Mouse (Mus musculus) brain, embryonic 14.5 days (tissue): ENCODE measurements at regions not wholly inside any gene's neighbourhood (a gene's known extent, or its start where the extent isn't known, plus 50 kb on each side); places are given as distances from the start of the nearest gene placed in this dataset.
"Not testable (repeated sequence)": the region's sequence is repeated elsewhere in the genome, so short reads cannot be mapped to it uniquely, and the experiment has no call there.

ENCODE experiments used
- DNase-seq: peaks from one replicate; pipeline ENCODE4 v3.0.0-alpha.2; 2011; ENCODE audit warnings: low read depth
- CTCF ChIP-seq: fragments of 200-500 bp; IDR thresholded peaks from 2 replicates; pipeline ENCODE4 v1.5.1; 2012; ENCODE audit warnings: inconsistent platforms, mild to moderate bottlenecking, moderate library complexity, borderline replicate concordance; ENCODE audit not compliant: insufficient read depth, insufficient read length; ENCODE audit errors: extremely low read depth
- POLR2A ChIP-seq: fragments of 200-500 bp; IDR thresholded peaks from 2 replicates; pipeline ENCODE4 v1.6.1; 2012; ENCODE audit warnings: mild to moderate bottlenecking, inconsistent platforms, borderline replicate concordance; ENCODE audit not compliant: poor library complexity, insufficient read depth, insufficient read length, severe bottlenecking; ENCODE audit errors: extremely low read depth

GRCm38 (mm10) chr19:51727665-51728064, 536.4 kb upstream of the Ins1 start:
- TF ChIP-seq CTCF: no peak
- no peak for TF ChIP-seq POLR2A
- peak; percentile 73 for DNase-seq

GRCm38 (mm10) chr19:51740071-51740470, 524.0 kb upstream of the Ins1 start:
- no peak for TF ChIP-seq POLR2A
- TF ChIP-seq CTCF: no peak
- DNase-seq: no peak

GRCm38 (mm10) chr19:51741026-51741425, 523.1 kb upstream of the Ins1 start:
- TF ChIP-seq POLR2A: no peak
- TF ChIP-seq CTCF: no peak
- DNase-seq: no peak

- not testable (repeated sequence) for DNase-seq
Measured at GRCm38 (mm10) chr19:51742211-51742610, 521.9 kb upstream of the Ins1 start.

- TF ChIP-seq POLR2A: no peak
- peak; percentile 5 for DNase-seq
Measured at GRCm38 (mm10) chr19:51773819-51774579, 490.1 kb upstream of the Ins1 start.
